Mouse (Mus musculus): ENCODE data around the gene H2afv.

H2afv gene

DNA sequence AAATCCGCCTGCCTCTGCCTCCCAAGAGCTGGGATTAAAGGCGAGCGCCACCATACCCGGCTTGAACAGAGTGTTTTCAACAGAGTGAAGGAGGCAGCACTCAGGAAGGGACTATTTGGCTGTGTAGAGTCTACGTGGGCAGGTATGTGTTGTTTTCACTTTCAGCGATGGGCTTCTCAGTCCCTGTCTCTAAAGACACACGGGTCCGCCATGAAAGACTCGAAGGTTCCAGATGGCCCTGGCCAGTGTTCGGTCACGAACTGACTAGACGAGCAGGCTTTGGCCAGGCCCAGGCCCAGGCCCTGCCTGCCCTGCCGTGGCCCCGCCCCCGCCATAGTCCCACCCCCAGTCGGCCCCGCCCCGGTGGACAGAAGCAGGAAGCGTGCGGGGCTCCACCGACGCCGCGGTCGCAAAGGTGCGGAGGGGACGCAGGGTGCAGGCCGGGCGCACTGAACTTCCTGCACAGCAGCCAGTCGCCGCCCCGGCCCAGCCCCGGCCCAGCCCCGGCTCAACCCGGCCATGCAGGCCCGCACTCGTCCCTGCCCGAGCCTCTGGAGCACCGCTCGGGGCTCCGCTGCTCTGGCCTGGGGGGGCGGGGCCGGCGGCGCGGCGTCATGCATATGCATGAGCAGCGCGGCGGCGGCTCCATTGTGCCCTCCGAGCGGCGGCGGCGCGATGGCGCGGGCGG, 55.4 kb downstream of the H2afv start, which contains the start of gene Zmiz2:
TSS of gene Zmiz2 (plus strand) at position 349 of the 688 bp plus-strand sequence.
- DNase-seq: peak; percentile 93 to 96

DNA sequence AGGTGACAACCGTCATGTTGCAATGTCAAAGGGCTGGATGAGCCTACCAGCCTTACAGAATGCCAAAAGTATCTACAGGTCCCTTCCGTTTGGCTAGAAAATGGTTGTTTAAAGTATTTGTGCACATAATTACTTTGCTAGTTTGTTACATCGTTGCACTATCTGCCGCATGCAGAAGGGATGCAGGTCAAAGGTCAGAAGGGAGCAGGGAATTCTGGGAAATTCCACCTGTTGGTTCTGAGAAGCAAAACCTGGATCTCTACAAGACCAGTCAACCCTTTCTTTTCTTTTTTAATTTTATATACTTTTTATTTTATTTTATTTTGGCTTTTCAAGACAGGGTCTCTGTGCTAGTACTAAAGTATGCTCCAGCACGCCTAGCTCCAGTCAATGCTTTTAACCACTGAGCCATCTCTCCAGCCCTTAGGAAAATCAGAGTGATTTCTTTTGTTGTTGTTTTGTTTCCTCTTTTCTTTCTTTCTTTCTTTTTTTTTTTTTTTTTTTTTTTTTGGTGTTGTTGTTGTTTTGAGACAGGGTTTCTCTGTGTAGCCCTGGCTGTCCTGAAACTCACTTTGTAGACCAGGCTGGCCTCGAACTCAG, 56.0 kb downstream of the H2afv start:
- no peak for DNase-seq

DNA sequence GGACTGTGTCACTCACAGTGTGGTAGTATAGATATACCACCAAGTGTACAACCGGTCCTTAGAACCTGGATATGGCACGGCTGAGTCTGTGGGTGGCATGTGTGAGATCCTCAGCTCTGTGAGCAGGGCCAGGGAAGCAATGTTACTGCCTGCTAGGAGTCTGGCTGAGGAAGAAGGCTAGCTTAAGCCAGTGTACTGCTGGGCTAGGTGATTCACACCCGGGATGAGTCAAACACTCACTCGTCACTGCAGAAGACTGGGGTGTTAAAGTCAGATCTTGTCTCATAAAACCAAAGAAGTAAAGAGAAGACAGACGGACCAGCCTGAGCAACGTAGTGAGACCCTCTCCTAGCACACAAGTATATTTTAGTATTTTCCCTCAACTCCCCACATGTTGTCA, 63.3 kb downstream of the H2afv start:
- DNase-seq: no peak
